Comparison of ENCODE assay signal across 15 mouse cellular contexts in genomic region chr14:120969673-120970072, GRCm38 (mm10).
"Had no signal": no experiment of that assay in that cellular context is flagged by ENCODE, and none has a peak within 500 bp of the region (broad histone marks: within the 10 kb centered on the region; RNA-seq: fewer than 3 reads in every experiment).

No protein-coding gene starts in this region.

- H3K9me3 ChIP-seq: limb, embryonic 15.5 days; midbrain, embryonic 12.5 days had no signal

- ATAC-seq: liver, postnatal 0 days; lung, postnatal 0 days; midbrain, embryonic 16.5 days had no signal

- DNase-seq: kidney, postnatal 14 days; kidney, postnatal 4 days; left cerebral cortex, postnatal 4 days; liver, postnatal 0 days; lung, embryonic 14.5 days; thymus, adult 18-20 months; thymus, postnatal 36 days had no signal

- H3K9ac ChIP-seq: limb, embryonic 12.5 days; limb, embryonic 15.5 days; liver, embryonic 14.5 days; liver, postnatal 0 days; lung, embryonic 14.5 days; midbrain, embryonic 12.5 days had no signal

- H3K4me2 ChIP-seq: limb, embryonic 12.5 days; limb, embryonic 15.5 days; liver, embryonic 11.5 days; lung, embryonic 14.5 days; midbrain, embryonic 12.5 days had no signal

- H3K27me3 ChIP-seq: limb, embryonic 15.5 days; midbrain, embryonic 12.5 days had no signal

- H3K4me3 ChIP-seq: limb, embryonic 12.5 days; limb, embryonic 15.5 days; midbrain, embryonic 12.5 days had no signal

- H3K36me3 ChIP-seq: limb, embryonic 12.5 days; limb, embryonic 15.5 days; midbrain, embryonic 12.5 days had no signal

- H3K27ac ChIP-seq: limb, embryonic 15.5 days; liver, embryonic 14.5 days; macrophage; midbrain, embryonic 12.5 days had no signal

- H3K4me1 ChIP-seq: limb, embryonic 15.5 days; midbrain, embryonic 12.5 days had no signal
